Comparison of ENCODE assay signal across 10 mouse cellular contexts in genomic region chr17:6707422-6707821, GRCm38 (mm10). TPM values are rescaled to one million over a fixed set of nuclear protein-coding genes. Genes with fewer than 3 reads are reported as not detected.
"Had no signal": no experiment of that assay in that cellular context is flagged by ENCODE, and none has a peak within 500 bp of the region (broad histone marks: within the 10 kb centered on the region; RNA-seq: fewer than 3 reads in every experiment).

No protein-coding gene starts in this region.

RNA-seq across cellular contexts. Expression of gene Sytl3, which starts 48.5 kb away (rescaled TPM):
- polyA plus RNA-seq: limb, embryonic 10.5 days; limb, embryonic 11.5 days; limb, embryonic 12.5 days; limb, embryonic 13.5 days; liver, adult 2 months; liver, embryonic 11.5 days; liver, embryonic 12.5 days; midbrain, embryonic 11.5 days; midbrain, embryonic 12.5 days; myocyte had no signal
